Mouse (Mus musculus) kidney, embryonic 15.5 days (tissue): Measurements from ENCODE around the gene Lrrc58. TPM values are rescaled to one million over a fixed set of nuclear protein-coding genes. Genes with fewer than 3 reads are reported as not detected.

ENCODE experiments used
- ATAC-seq: fragments of 200-750 bp; cut with Nextera tagmentation; replicated peaks from 2 replicates; pipeline ENCODE4 v1.8.0; 2017; ENCODE audit warnings: moderate TSS enrichment; ENCODE audit not compliant: low FRiP score
- H3K27ac ChIP-seq: fragments of 300-500 bp; sonication (generic); 2 replicates; pipeline ENCODE4 v1.5.1; 2015; ENCODE audit warnings: mild to moderate bottlenecking, inconsistent platforms
- H3K27me3 ChIP-seq: fragments of 300-500 bp; sonication (generic); 2 replicates; pipeline ENCODE4 v1.6.1; 2015; ENCODE audit warnings: inconsistent platforms
- H3K36me3 ChIP-seq: fragments of 300-500 bp; sonication (generic); 2 replicates; pipeline ENCODE4 v1.6.1; 2015; ENCODE audit warnings: inconsistent platforms
- H3K4me1 ChIP-seq: fragments of 300-500 bp; sonication (generic); 2 replicates; pipeline ENCODE4 v1.6.1; 2015; ENCODE audit warnings: inconsistent platforms
- H3K4me2 ChIP-seq: fragments of 300-500 bp; sonication (generic); 2 replicates; pipeline ENCODE4 v1.6.1; 2015; ENCODE audit warnings: moderate library complexity, mild to moderate bottlenecking, inconsistent platforms
- H3K4me3 ChIP-seq: fragments of 300-500 bp; sonication (generic); replicated peaks from 2 replicates; pipeline ENCODE4 v1.5.1; 2015; ENCODE audit warnings: mild to moderate bottlenecking, inconsistent platforms
- H3K9ac ChIP-seq: fragments of 300-500 bp; sonication (generic); 2 replicates; pipeline ENCODE4 v1.6.1; 2015; ENCODE audit warnings: mild to moderate bottlenecking, inconsistent platforms
- H3K9me3 ChIP-seq: fragments of 300-500 bp; sonication (generic); replicated peaks from 2 replicates; pipeline ENCODE4 v1.6.1; 2016; ENCODE audit warnings: inconsistent platforms
- WGBS: fragments of 180-500 bp; shearing (Covaris S2); methylation state at CpG from one replicate; pipeline ENCODE4 v1.1.7; 2015; ENCODE audit warnings: mixed read lengths; 5-methylcytosine and 5-hydroxymethylcytosine counted together
- polyA plus RNA-seq: library from polyadenylated mRNA; unstranded; fragments of >200 nt; fragmentation: Nextera tagmentation; extraction: Ambion mirVana; gene quantifications from 2 replicates; pipeline ENCODE4 v1.2.1, GENCODE M21; 2015

Lrrc58 gene
- polyA plus RNA-seq, 1 experiment from 2014 or later, result 65.6 TPM

GRCm38 (mm10) chr16:37854054-37854453, 14.1 kb upstream of the Lrrc58 start:
- Histone ChIP-seq H3K4me1 (peaks cover 38% of the 10 kb centered on the region), H3K9ac (no peak overlapping the region), H3K4me2 (no peak overlapping the region), H3K9me3 (no peaks in the 10 kb centered on the region), H3K27me3 (no peaks in the 10 kb centered on the region), H3K4me3 (no peak overlapping the region), H3K36me3 (no peaks in the 10 kb centered on the region), H3K27ac (no peak overlapping the region)
- ATAC-seq, result no peak
- 68% methylated on average over 14 of the region's 14 CpGs for WGBS

DNA sequence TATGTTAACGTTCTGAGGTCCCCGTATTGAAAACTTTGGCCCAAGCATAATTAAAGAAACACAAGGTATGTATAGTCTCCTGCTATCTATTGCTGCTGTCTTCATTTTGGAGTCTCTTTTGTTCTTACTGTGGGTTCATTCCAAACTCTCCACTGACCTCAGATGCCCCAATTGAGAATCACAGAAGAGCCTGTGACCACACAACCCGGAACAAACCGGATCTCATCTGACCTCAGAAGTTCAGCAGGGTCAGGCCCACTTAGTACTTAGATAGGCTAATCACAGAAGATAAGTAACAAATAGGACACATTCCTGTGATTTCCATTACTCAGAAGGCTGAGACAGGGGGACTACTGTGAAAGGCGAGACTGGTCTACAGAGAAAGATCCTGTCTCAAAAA, 13.6 kb upstream of the Lrrc58 start:
- H3K36me3 ChIP-seq, result no peaks in the 10 kb centered on the region
- no peaks in the 10 kb centered on the region for H3K27me3 ChIP-seq
- ATAC-seq, result no peak
- no peak overlapping the region for H3K9ac ChIP-seq
- H3K9me3 ChIP-seq, result no peaks in the 10 kb centered on the region
- peaks cover 38% of the 10 kb centered on the region for H3K4me1 ChIP-seq
- H3K27ac ChIP-seq, result no peak overlapping the region
- H3K4me3 ChIP-seq, result no peak overlapping the region
- H3K4me2 ChIP-seq, result no peak overlapping the region
- WGBS, result 60% methylated on average over 5 of the region's 5 CpGs

DNA sequence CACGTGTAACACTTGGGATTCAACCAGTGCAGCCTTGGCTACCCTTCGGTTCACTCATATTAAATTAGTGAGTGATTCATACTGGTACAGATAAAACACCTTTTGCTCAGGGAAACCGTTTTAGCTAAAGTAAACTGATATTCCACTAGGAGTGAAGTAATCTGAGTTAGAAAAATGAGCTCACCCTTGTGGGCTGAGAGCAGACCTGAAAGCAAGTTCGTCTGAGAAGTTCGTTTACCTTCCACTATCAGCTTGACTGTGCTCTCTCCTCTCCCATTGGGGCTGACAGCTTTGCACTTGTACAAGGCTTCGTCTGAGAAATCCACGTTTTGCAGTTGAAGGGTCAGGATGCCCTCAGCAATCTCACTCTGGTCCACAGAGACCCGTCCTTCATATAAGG, 12.6 kb upstream of the Lrrc58 start:
- no peak for ATAC-seq
- Histone ChIP-seq H3K27ac (no peak overlapping the region), H3K27me3 (no peaks in the 10 kb centered on the region), H3K9me3 (no peaks in the 10 kb centered on the region), H3K36me3 (no peaks in the 10 kb centered on the region), H3K4me2 (no peak overlapping the region), H3K4me3 (no peak overlapping the region), H3K9ac (no peak overlapping the region), H3K4me1 (peaks cover 42% of the 10 kb centered on the region)
- 47% methylated on average over 8 of the region's 8 CpGs for WGBS

DNA sequence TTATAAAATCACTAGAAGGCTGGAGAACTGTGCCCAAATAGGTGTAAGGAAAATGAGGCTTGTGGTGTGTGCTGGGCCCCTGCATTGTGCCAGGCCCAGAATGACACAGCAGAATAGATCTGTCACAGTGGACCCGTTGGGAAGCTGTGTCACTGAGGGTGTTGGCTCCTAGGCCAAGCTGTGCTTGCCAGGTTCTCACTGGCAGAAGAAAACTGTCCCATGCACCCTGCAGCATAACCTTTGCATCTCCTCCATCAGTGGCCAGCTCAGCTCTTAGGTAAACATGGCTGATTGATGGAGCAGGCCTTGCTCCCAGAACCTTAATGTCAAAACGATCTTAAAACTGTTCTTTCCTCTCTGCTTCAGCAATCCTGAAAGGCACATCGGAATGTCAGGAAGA, 11.9 kb upstream of the Lrrc58 start:
- WGBS, result 27% methylated on average over 3 of the region's 3 CpGs
- Histone ChIP-seq H3K9ac (no peak overlapping the region), H3K36me3 (no peaks in the 10 kb centered on the region), H3K9me3 (no peaks in the 10 kb centered on the region), H3K27me3 (no peaks in the 10 kb centered on the region), H3K4me3 (no peak overlapping the region), H3K4me2 (no peak overlapping the region), H3K4me1 (peaks cover 41% of the 10 kb centered on the region), H3K27ac (0 out of 2 replicates have a peak overlapping the region, but pooled peaks have one; percentile 9)
- no peak for ATAC-seq

DNA sequence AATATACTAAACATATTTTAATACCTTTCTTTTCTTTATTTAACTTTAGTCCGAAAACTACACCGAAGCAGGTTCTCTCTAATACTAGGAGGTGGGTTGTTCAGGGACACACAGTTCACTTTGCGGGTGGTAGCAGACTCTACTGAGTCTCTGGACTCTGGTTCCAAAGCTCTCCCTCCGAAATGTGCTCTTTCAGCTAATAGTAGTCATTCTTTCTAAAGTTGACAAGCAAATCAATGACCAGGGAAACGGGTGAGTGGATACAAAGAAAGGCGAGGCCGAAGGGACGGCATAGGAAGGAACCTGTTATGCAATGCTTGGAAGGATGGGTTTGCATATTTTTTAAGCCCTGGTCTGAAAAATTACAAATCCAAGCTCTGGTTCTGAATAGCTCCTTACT, 10.7 kb upstream of the Lrrc58 start:
- Histone ChIP-seq H3K9me3 (no peaks in the 10 kb centered on the region; the same call in 1 of the 2 replicates), H3K9ac (no peak overlapping the region), H3K27ac (peak overlapping the region; percentile 34; the same call in 1 of the 2 replicates), H3K36me3 (no peaks in the 10 kb centered on the region), H3K4me1 (peaks cover 35% of the 10 kb centered on the region; the same call in 1 of the 2 replicates), H3K27me3 (no peaks in the 10 kb centered on the region), H3K4me2 (no peak overlapping the region), H3K4me3 (no peak overlapping the region)
- 69% methylated on average over 8 of the region's 8 CpGs for WGBS
- no peak for ATAC-seq

- 71% methylated on average over 7 of the region's 7 CpGs for WGBS
- peak; percentile 41; the same call in 1 of the 2 replicates for ATAC-seq
- H3K4me1 ChIP-seq, result peaks cover 13% of the 10 kb centered on the region; the same call in 1 of the 2 replicates
These were observed 8.0 kb upstream of the Lrrc58 start for GRCm38 (mm10) chr16:37860213-37860612.

DNA sequence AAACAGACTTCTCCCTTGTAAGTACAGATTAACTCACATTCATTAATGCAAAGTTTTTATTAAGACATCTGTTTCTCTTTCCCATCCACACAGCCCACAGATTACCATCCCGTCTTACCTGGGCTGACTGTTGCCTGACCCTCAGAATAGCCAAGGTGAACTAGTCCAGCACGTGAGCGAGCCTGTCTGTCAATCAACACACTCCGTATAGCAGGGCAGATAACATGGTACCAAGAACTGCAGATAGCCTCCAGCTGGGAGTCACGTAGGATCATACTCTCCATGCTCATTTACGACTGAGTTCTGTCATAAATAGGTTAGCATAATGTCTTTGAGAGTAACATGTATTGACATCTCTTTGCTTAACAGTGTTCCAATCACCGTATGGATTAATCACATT, 7.2 kb upstream of the Lrrc58 start, which contains the start of gene Gm36028:
Gene Gm36028 (minus strand): TSS at position 118 of the 400 bp plus-strand sequence.
- no peak for ATAC-seq
- Histone ChIP-seq H3K4me1 (peaks cover 8% of the 10 kb centered on the region; the same call in 1 of the 2 replicates), H3K27ac (no peak within 1 kb of the TSS), H3K4me2 (no peak within 1 kb of the TSS), H3K9ac (no peak within 1 kb of the TSS), H3K4me3 (no peak within 1 kb of the TSS), H3K36me3 (no peaks in the 10 kb centered on the region), H3K27me3 (no peaks in the 10 kb centered on the region), H3K9me3 (no peaks in the 10 kb centered on the region; the same call in 1 of the 2 replicates)
- 79% methylated on average over 7 of the region's 7 CpGs for WGBS

More at GRCm38 (mm10) chr16:37860213-37860612, 8.0 kb upstream of the Lrrc58 start:
- Histone ChIP-seq H3K9me3 (no peaks in the 10 kb centered on the region; the same call in 1 of the 2 replicates), H3K9ac (no peak overlapping the region), H3K27me3 (no peaks in the 10 kb centered on the region), H3K36me3 (no peaks in the 10 kb centered on the region), H3K27ac (no peak overlapping the region), H3K4me3 (no peak overlapping the region), H3K4me2 (no peak overlapping the region)

DNA sequence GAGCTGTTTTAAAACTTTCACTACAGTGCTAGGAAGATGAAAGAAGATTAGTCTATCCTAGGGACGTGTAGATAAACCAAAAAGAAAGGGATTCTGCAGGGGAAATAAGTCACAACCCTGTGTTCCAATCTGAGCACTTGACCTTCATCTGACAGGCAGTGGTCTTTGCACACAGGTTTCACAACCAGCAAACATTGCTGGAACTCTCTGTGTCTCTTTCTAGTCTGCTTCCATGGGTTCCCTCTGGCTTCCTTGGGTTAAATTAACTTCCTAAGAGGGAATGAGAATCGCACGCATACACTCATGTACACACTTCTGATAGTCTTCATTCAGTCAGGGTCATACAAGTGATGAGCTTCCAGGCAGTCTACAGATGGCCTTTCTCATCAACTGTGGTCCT, 4.3 kb upstream of the Lrrc58 start:
- Histone ChIP-seq H3K4me1 (peaks cover 9% of the 10 kb centered on the region; the same call in 1 of the 2 replicates), H3K9me3 (no peaks in the 10 kb centered on the region; the same call in 1 of the 2 replicates), H3K27me3 (no peaks in the 10 kb centered on the region), H3K27ac (no peak overlapping the region), H3K4me3 (no peak overlapping the region), H3K9ac (no peak overlapping the region), H3K4me2 (no peak overlapping the region), H3K36me3 (no peaks in the 10 kb centered on the region)
- whole genome bisulfite sequencing, result 70% methylated on average over 3 of the region's 3 CpGs
- ATAC-seq, result no peak

- Histone ChIP-seq H3K4me3 (no peak overlapping the region), H3K27ac (no peak overlapping the region), H3K27me3 (no peaks in the 10 kb centered on the region), H3K4me1 (peaks cover 17% of the 10 kb centered on the region), H3K4me2 (no peak overlapping the region), H3K36me3 (no peaks in the 10 kb centered on the region), H3K9me3 (no peaks in the 10 kb centered on the region; the same call in 1 of the 2 replicates), H3K9ac (no peak overlapping the region)
- WGBS, result 86% methylated on average over 9 of the region's 9 CpGs
- no peak for ATAC-seq
These were observed 2.3 kb upstream of the Lrrc58 start for GRCm38 (mm10) chr16:37865841-37866240.

GRCm38 (mm10) chr16:37868506-37869469, 599 bp downstream of the Lrrc58 start:
- H3K27me3 ChIP-seq, result no peaks in the 10 kb centered on the region
- H3K4me2 ChIP-seq, result peak overlapping the region; percentile 73
- H3K4me3 ChIP-seq, result peak overlapping the region; percentile 97
- peaks cover 5% of the 10 kb centered on the region; the same call in 1 of the 2 replicates for H3K36me3 ChIP-seq
- H3K4me1 ChIP-seq, result peaks cover 25% of the 10 kb centered on the region
- peak; percentile 80 for ATAC-seq
- WGBS, result under 1% methylated on average over 56 of the region's 87 CpGs
- no peaks in the 10 kb centered on the region for H3K9me3 ChIP-seq
- peak overlapping the region; percentile 97 for H3K9ac ChIP-seq
- H3K27ac ChIP-seq, result peak overlapping the region; percentile 99

DNA sequence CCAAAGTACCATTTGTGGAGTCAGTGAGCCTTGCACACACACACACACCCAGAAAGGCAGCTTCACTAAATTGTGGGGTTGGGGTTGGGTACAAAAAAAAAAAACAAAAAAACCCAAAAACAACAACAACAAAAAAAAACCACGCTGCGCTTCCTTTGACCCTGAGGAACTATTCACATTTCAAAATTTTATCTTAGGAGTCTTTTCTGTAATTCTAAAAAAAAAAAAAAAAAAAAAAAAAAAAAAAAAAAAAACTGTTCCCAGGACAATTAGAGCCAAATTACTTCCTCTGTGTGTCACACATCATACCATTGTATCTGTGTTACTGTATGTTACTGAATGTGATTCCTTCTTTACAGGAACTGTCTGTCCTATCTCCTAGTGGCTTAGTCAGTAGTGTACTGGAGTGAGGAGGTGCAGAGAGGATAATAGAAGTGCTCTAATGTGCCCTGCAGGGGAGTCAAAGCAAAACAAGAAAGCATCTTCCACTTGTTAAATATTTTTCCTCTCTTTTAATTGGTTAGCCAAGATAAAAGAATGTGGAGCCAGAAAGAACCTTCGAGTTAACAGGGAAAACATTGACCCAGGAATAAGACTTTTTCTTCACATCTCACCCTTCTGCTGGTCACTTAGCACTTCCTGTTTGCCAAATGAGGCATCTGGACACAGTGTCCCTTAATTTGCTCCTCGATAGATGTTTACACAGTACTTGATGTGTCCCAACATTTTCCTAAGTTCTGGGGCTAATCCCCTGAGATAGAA, 1.5 kb downstream of the Lrrc58 start:
- Histone ChIP-seq H3K4me3 (peak overlapping the region; percentile 97), H3K4me1 (peaks cover 27% of the 10 kb centered on the region), H3K27ac (peak overlapping the region; percentile 99), H3K36me3 (peaks cover 5% of the 10 kb centered on the region; the same call in 1 of the 2 replicates), H3K27me3 (no peaks in the 10 kb centered on the region), H3K9me3 (no peaks in the 10 kb centered on the region), H3K4me2 (peak overlapping the region; percentile 73), H3K9ac (peak overlapping the region; percentile 97)
- ATAC-seq, result no peak
- 18% methylated on average over 4 of the region's 4 CpGs for WGBS
